Mouse (Mus musculus): ENCODE measurements at regions not wholly inside any gene's neighbourhood (a gene's known extent, or its start where the extent isn't known, plus 50 kb on each side); places are given as distances from the start of the nearest gene placed in this dataset.

- no peak for ATAC-seq
These were observed 596.3 kb upstream of the Pkn2 start for GRCm38 (mm10) chr3:143477916-143478610.

GRCm38 (mm10) chr3:143475461-143475860 is 593.7 kb upstream of the Pkn2 start:
- no peak overlapping the region for H3K27ac ChIP-seq (ENCODE audit: low read length)

More at GRCm38 (mm10) chr3:143477916-143478610, 596.3 kb upstream of the Pkn2 start:
- H3K9me3 ChIP-seq (ENCODE audit: low read length) = no peaks in the 10 kb centered on the region
- H3K9ac ChIP-seq (replicated peaks; ENCODE audit: low read depth) = no peak overlapping the region
- no peak for DNase-seq (ENCODE audit: low spot score)
- no peak overlapping the region for H3K27ac ChIP-seq (ENCODE audit: low read length)
- no peak overlapping the region for H3K4me3 ChIP-seq (ENCODE audit: low read depth, low read length)
- H3K4me1 ChIP-seq (ENCODE audit: insufficient read depth, low read depth, low read length) = no peaks in the 10 kb centered on the region
- H3K36me3 ChIP-seq (ENCODE audit: insufficient read depth, low read length) = no peaks in the 10 kb centered on the region
- H3K4me2 ChIP-seq (replicated peaks; ENCODE audit: low read depth, low read length) = no peak overlapping the region
- whole genome bisulfite sequencing = 48% methylated on average over 7 of the region's 8 CpGs
- TF ChIP-seq EP300 (IDR thresholded peaks at IDR 0.05) (no peak), CTCF (IDR thresholded peaks at IDR 0.05) (no peak)
- no peaks in the 10 kb centered on the region for H3K27me3 ChIP-seq (replicated peaks; ENCODE audit: insufficient read depth, low read length)

GRCm38 (mm10) chr3:143447005-143447709 is 565.4 kb upstream of the Pkn2 start:
- Histone ChIP-seq H3K36me3 (ENCODE audit: insufficient read depth, low read length) (no peaks in the 10 kb centered on the region), H3K4me3 (ENCODE audit: low read depth, low read length) (no peak overlapping the region), H3K9ac (replicated peaks; ENCODE audit: low read depth) (no peak overlapping the region), H3K9me3 (ENCODE audit: low read length) (no peaks in the 10 kb centered on the region), H3K4me1 (ENCODE audit: insufficient read depth, low read depth, low read length) (no peaks in the 10 kb centered on the region), H3K27me3 (replicated peaks; ENCODE audit: insufficient read depth, low read length) (no peaks in the 10 kb centered on the region), H3K4me2 (replicated peaks; ENCODE audit: low read depth, low read length) (no peak overlapping the region), H3K27ac (ENCODE audit: low read length) (no peak overlapping the region)
- ATAC-seq (no peak), DNase-seq (ENCODE audit: low spot score) (no peak)
- WGBS = 40% methylated on average over 7 of the region's 7 CpGs
- TF ChIP-seq CTCF (IDR thresholded peaks at IDR 0.05) = no peak
- no peak for TF ChIP-seq EP300 (IDR thresholded peaks at IDR 0.05)

More at GRCm38 (mm10) chr3:143475461-143475860, 593.7 kb upstream of the Pkn2 start:
- H3K4me3 ChIP-seq (ENCODE audit: low read depth, low read length) = no peak overlapping the region
- DNase-seq (ENCODE audit: low spot score) (no peak), ATAC-seq (no peak)
- WGBS = 37% methylated on average over 5 of the region's 5 CpGs
- no peak overlapping the region for H3K9ac ChIP-seq (replicated peaks; ENCODE audit: low read depth)
- TF ChIP-seq CTCF (IDR thresholded peaks at IDR 0.05) (no peak), EP300 (IDR thresholded peaks at IDR 0.05) (no peak)
- no peaks in the 10 kb centered on the region for H3K4me1 ChIP-seq (ENCODE audit: insufficient read depth, low read depth, low read length)
- H3K9me3 ChIP-seq (ENCODE audit: low read length) = no peaks in the 10 kb centered on the region
- no peak overlapping the region for H3K4me2 ChIP-seq (replicated peaks; ENCODE audit: low read depth, low read length)
- no peaks in the 10 kb centered on the region for H3K27me3 ChIP-seq (replicated peaks; ENCODE audit: insufficient read depth, low read length)
- H3K36me3 ChIP-seq (ENCODE audit: insufficient read depth, low read length) = no peaks in the 10 kb centered on the region

GRCm38 (mm10) chr3:143417401-143417800 is 535.6 kb upstream of the Pkn2 start:
- no peaks in the 10 kb centered on the region for H3K36me3 ChIP-seq (ENCODE audit: insufficient read depth, low read length)
- 84% methylated on average over 6 of the region's 6 CpGs for WGBS
- H3K27ac ChIP-seq (ENCODE audit: low read length) = no peak overlapping the region
- no peak for DNase-seq (ENCODE audit: low spot score)
- no peak overlapping the region for H3K4me3 ChIP-seq (ENCODE audit: low read depth, low read length)
- no peak overlapping the region for H3K4me2 ChIP-seq (replicated peaks; ENCODE audit: low read depth, low read length)
- H3K4me1 ChIP-seq (ENCODE audit: insufficient read depth, low read depth, low read length) = no peaks in the 10 kb centered on the region
- no peaks in the 10 kb centered on the region for H3K9me3 ChIP-seq (ENCODE audit: low read length)
- H3K9ac ChIP-seq (replicated peaks; ENCODE audit: low read depth) = no peak overlapping the region
- TF ChIP-seq CTCF (IDR thresholded peaks at IDR 0.05) = no peak
- TF ChIP-seq EP300 (IDR thresholded peaks at IDR 0.05) = no peak
- no peak for ATAC-seq
- no peaks in the 10 kb centered on the region for H3K27me3 ChIP-seq (replicated peaks; ENCODE audit: insufficient read depth, low read length)

GRCm38 (mm10) chr3:143411655-143412054 is 529.9 kb upstream of the Pkn2 start:
- no peak overlapping the region for H3K9ac ChIP-seq (replicated peaks; ENCODE audit: low read depth)
- no peak overlapping the region for H3K4me2 ChIP-seq (replicated peaks; ENCODE audit: low read depth, low read length)
- H3K4me3 ChIP-seq (ENCODE audit: low read depth, low read length) = no peak overlapping the region
- H3K27me3 ChIP-seq (replicated peaks; ENCODE audit: insufficient read depth, low read length) = no peaks in the 10 kb centered on the region
- H3K36me3 ChIP-seq (ENCODE audit: insufficient read depth, low read length) = no peaks in the 10 kb centered on the region
- DNase-seq (ENCODE audit: low spot score) (no peak), ATAC-seq (no peak)
- H3K9me3 ChIP-seq (ENCODE audit: low read length) = no peaks in the 10 kb centered on the region
- TF ChIP-seq EP300 (IDR thresholded peaks at IDR 0.05) = no peak
- TF ChIP-seq CTCF (IDR thresholded peaks at IDR 0.05) = no peak
- 58% methylated on average over 4 of the region's 4 CpGs for WGBS
- no peaks in the 10 kb centered on the region for H3K4me1 ChIP-seq (ENCODE audit: insufficient read depth, low read depth, low read length)
- no peak overlapping the region for H3K27ac ChIP-seq (ENCODE audit: low read length)

- no peak overlapping the region for H3K27ac ChIP-seq (ENCODE audit: low read length)
- WGBS = 84% methylated on average over 2 of the region's 2 CpGs
- ATAC-seq (no peak), DNase-seq (ENCODE audit: low spot score) (no peak)
- H3K4me1 ChIP-seq (ENCODE audit: insufficient read depth, low read depth, low read length) = no peaks in the 10 kb centered on the region
- H3K9me3 ChIP-seq (ENCODE audit: low read length) = no peaks in the 10 kb centered on the region
- TF ChIP-seq CTCF (IDR thresholded peaks at IDR 0.05) = no peak
- no peak for TF ChIP-seq EP300 (IDR thresholded peaks at IDR 0.05)
- H3K4me2 ChIP-seq (replicated peaks; ENCODE audit: low read depth, low read length) = no peak overlapping the region
- no peaks in the 10 kb centered on the region for H3K27me3 ChIP-seq (replicated peaks; ENCODE audit: insufficient read depth, low read length)
- no peaks in the 10 kb centered on the region for H3K36me3 ChIP-seq (ENCODE audit: insufficient read depth, low read length)
- H3K4me3 ChIP-seq (ENCODE audit: low read depth, low read length) = no peak overlapping the region
- no peak overlapping the region for H3K9ac ChIP-seq (replicated peaks; ENCODE audit: low read depth)
These were observed 517.2 kb upstream of the Pkn2 start for GRCm38 (mm10) chr3:143398966-143399365.

All from lung, postnatal 0 days (tissue).